In genomic region chr10:81421797-81422100, GRCm38 (mm10) we compare ENCODE assay signal across 8 mouse cellular contexts. TPM values are rescaled to one million over a fixed set of nuclear protein-coding genes. Genes with fewer than 3 reads are reported as not detected.
DNase-seq lines count a peak whose midpoint lies in the region; ATAC-seq lines count a peak whose summit lies in the region.
"Had no signal": no experiment of that assay in that cellular context is flagged by ENCODE, and none has a peak within 500 bp of the region (broad histone marks: within the 10 kb centered on the region; RNA-seq: fewer than 3 reads in every experiment).

No protein-coding gene starts in this region.

- no peak overlapping the region for H3K4me2 ChIP-seq in kidney, embryonic 14.5 days (replicated peaks; ENCODE audit: low read depth, low read length)

- H3K27me3 ChIP-seq in kidney, embryonic 14.5 days (ENCODE audit: control insufficient read depth, insufficient read depth, low read length), result no peaks in the 10 kb centered on the region

- H3K4me1 ChIP-seq in kidney, embryonic 14.5 days (ENCODE audit: control insufficient read depth, insufficient read depth, low read length), result peaks cover 35% of the 10 kb centered on the region

- WGBS in kidney, embryonic 14.5 days, result 74% methylated on average over 5 of the region's 5 CpGs

- DNase-seq in kidney, postnatal 14 days, result peak; percentile 9
- peak; percentile 62 for DNase-seq in 3134 (ENCODE audit: extremely low read depth, insufficient read length, low spot score)
- peak; percentile 82 to 84 for DNase-seq in adrenal gland, adult (ENCODE audit: inconsistent age in 2 of 2, low spot score in 1 of 2)
- peak; percentile 45 to 48 for DNase-seq in gastrocnemius, postnatal 36 days
- no peak for DNase-seq in yolk sac, embryonic 10.5 days (ENCODE audit: low spot score)

- no peaks in the 10 kb centered on the region for H3K9me3 ChIP-seq in kidney, embryonic 14.5 days (ENCODE audit: control insufficient read depth, low read length)

- no peak overlapping the region for H3K9ac ChIP-seq in kidney, embryonic 14.5 days (ENCODE audit: low read depth, low read length)

- no peak overlapping the region for H3K4me3 ChIP-seq in kidney, embryonic 14.5 days (ENCODE audit: low read length)

- H3K36me3 ChIP-seq in kidney, embryonic 14.5 days (ENCODE audit: control insufficient read depth, insufficient read depth, low read length), result peaks cover 9% of the 10 kb centered on the region; the same call in 1 of the 2 replicates

- no peak for ATAC-seq in kidney, embryonic 14.5 days (ENCODE audit: low FRiP score, low TSS enrichment)
- no peak for ATAC-seq in CD4-positive, CD25-positive, alpha-beta regulatory T cell, adult 4 months
- ATAC-seq: hindbrain, postnatal 0 days had no signal

- H3K27ac ChIP-seq in kidney, embryonic 14.5 days (ENCODE audit: low read depth, low read length), result no peak overlapping the region
- H3K27ac ChIP-seq: hindbrain, postnatal 0 days had no signal

- intact Hi-C loops in gastrocnemius, postnatal 36 days (cut with DNase I), result no loop called here

RNA-seq across cellular contexts. Expression of gene Smim24, which starts 28.9 kb away (rescaled TPM):
- 14.9 and 16.4 TPM in 2 replicates for polyA plus RNA-seq in kidney, embryonic 14.5 days (2014; fragmentation: Nextera tagmentation; extraction: Ambion mirVana)
- total RNA-seq in gastrocnemius, postnatal 36 days (2021), result under 1 TPM; 0.37 to 0.38 TPM
- 10 to 100 TPM in 1 of 2 experiments, 1 to 10 TPM in 1; 9.0 to 10.8 TPM for polyA plus RNA-seq in CD4-positive, CD25-positive, alpha-beta regulatory T cell, adult 4 months (2017; shearing (Covaris generic))

RNA-seq across cellular contexts. Expression of gene Gm48552, which starts 32.9 kb away (rescaled TPM):
- 0.61 and 1.5 TPM in 2 replicates for polyA plus RNA-seq in kidney, embryonic 14.5 days (2014; fragmentation: Nextera tagmentation; extraction: Ambion mirVana)
- total RNA-seq in gastrocnemius, postnatal 36 days (2021), result under 1 TPM; 0.59 to 0.77 TPM
- polyA plus RNA-seq in CD4-positive, CD25-positive, alpha-beta regulatory T cell, adult 4 months (2017; shearing (Covaris generic)), result 1 to 10 TPM in 1 of 2 experiments, under 1 TPM in 1; 0.71 to 2.3 TPM

RNA-seq across cellular contexts. Expression of gene Nfic, which starts 33.7 kb away (rescaled TPM):
- polyA plus RNA-seq in kidney, embryonic 14.5 days (2014; fragmentation: Nextera tagmentation; extraction: Ambion mirVana), result 47.3 and 59.0 TPM in 2 replicates
- 100 to 1,000 TPM; 219 to 237 TPM for total RNA-seq in gastrocnemius, postnatal 36 days (2021)
- 10 to 100 TPM; 14.2 to 19.2 TPM for polyA plus RNA-seq in CD4-positive, CD25-positive, alpha-beta regulatory T cell, adult 4 months (2017; shearing (Covaris generic))

RNA-seq across cellular contexts. Expression of gene Gm48551, which starts 37.5 kb away (rescaled TPM):
- polyA plus RNA-seq in kidney, embryonic 14.5 days (2014; fragmentation: Nextera tagmentation; extraction: Ambion mirVana), result 3.5 and 3.8 TPM in 2 replicates
- total RNA-seq in gastrocnemius, postnatal 36 days (2021), result 1 to 10 TPM in 1 of 2 experiments, under 1 TPM in 1; 0.89 to 1.2 TPM
- 1 to 10 TPM; 2.2 to 3.7 TPM for polyA plus RNA-seq in CD4-positive, CD25-positive, alpha-beta regulatory T cell, adult 4 months (2017; shearing (Covaris generic))

RNA-seq across cellular contexts. Expression of gene Dohh, which starts 37.5 kb away (rescaled TPM):
- polyA plus RNA-seq in kidney, embryonic 14.5 days (2014; fragmentation: Nextera tagmentation; extraction: Ambion mirVana), result 59.2 and 73.9 TPM in 2 replicates
- total RNA-seq in gastrocnemius, postnatal 36 days (2021), result 10 to 100 TPM; 36.5 to 42.5 TPM
- 10 to 100 TPM in 1 of 2 experiments, 1 to 10 TPM in 1; 9.4 to 13.9 TPM for polyA plus RNA-seq in CD4-positive, CD25-positive, alpha-beta regulatory T cell, adult 4 months (2017; shearing (Covaris generic))
